ENCODE assay signal across 8 mouse cellular contexts in genomic region chr6:125146148-125146547, GRCm38 (mm10). TPM values are rescaled to one million over a fixed set of nuclear protein-coding genes. Genes with fewer than 3 reads are reported as not detected.
DNase-seq lines count a peak whose midpoint lies in the region; ATAC-seq and TF ChIP-seq lines count a peak whose summit lies in the region.

No protein-coding gene starts in this region.

- peak overlapping the region in 1 of 2 experiments; percentile 92; a peak in 1 of 4 replicates for H3K27ac ChIP-seq in heart, embryonic 14.5 days (replicated peaks in 1 of 2; ENCODE audit: control insufficient read depth in 1 of 2, insufficient read depth in 1 of 2, low read depth in 2 of 2, low read length in 2 of 2)
- no peak overlapping the region for H3K27ac ChIP-seq in ES-Bruce4 (ENCODE audit: insufficient read depth, low read length)
- H3K27ac ChIP-seq in forebrain, embryonic 15.5 days (replicated peaks): no peak overlapping the region
- H3K27ac ChIP-seq in liver, embryonic 16.5 days (ENCODE audit: low read length): no peak overlapping the region

- H3K4me3 ChIP-seq in heart, embryonic 14.5 days (ENCODE audit: control insufficient read depth in 1 of 2, insufficient read depth in 1 of 2, low read depth in 1 of 2, low read length in 2 of 2): peak overlapping the region; percentile 81 to 83
- H3K4me3 ChIP-seq in ES-Bruce4 (ENCODE audit: low read depth, low read length): peak overlapping the region; percentile 16; the same call in 1 of the 2 replicates
- peak overlapping the region; percentile 93 for H3K4me3 ChIP-seq in forebrain, embryonic 15.5 days
- H3K4me3 ChIP-seq in liver, embryonic 16.5 days (ENCODE audit: low read depth, low read length): peak overlapping the region; percentile 85

- TF ChIP-seq POLR2A in ES-Bruce4 (IDR thresholded peaks at IDR 0.05; ENCODE audit: insufficient read depth, low read length): no peak

- H3K9me3 ChIP-seq in heart, embryonic 14.5 days (ENCODE audit: control insufficient read depth, low read length): no peaks in the 10 kb centered on the region
- no peaks in the 10 kb centered on the region for H3K9me3 ChIP-seq in ES-Bruce4 (replicated peaks; ENCODE audit: control insufficient read depth, insufficient read depth, low read length, poor library complexity, severe bottlenecking)
- H3K9me3 ChIP-seq in forebrain, embryonic 15.5 days: no peaks in the 10 kb centered on the region
- H3K9me3 ChIP-seq in liver, embryonic 16.5 days (replicated peaks; ENCODE audit: control insufficient read depth, low read length): no peaks in the 10 kb centered on the region

- peaks cover 37% of the 10 kb centered on the region for H3K36me3 ChIP-seq in heart, embryonic 14.5 days (ENCODE audit: control insufficient read depth, insufficient read depth, low read length)
- peaks cover 18% of the 10 kb centered on the region for H3K36me3 ChIP-seq in ES-Bruce4 (ENCODE audit: control insufficient read depth, insufficient read depth, low read length, poor library complexity, severe bottlenecking)
- peaks cover 16% of the 10 kb centered on the region for H3K36me3 ChIP-seq in forebrain, embryonic 15.5 days
- peaks cover 9% of the 10 kb centered on the region for H3K36me3 ChIP-seq in liver, embryonic 16.5 days (ENCODE audit: control insufficient read depth, insufficient read depth)

- no peak for ATAC-seq in heart, embryonic 14.5 days (ENCODE audit: insufficient number of reproducible peaks, insufficient read depth, low FRiP score, low read depth)
- ATAC-seq in forebrain, embryonic 15.5 days (replicated peaks): no peak
- no peak for ATAC-seq in liver, embryonic 16.5 days (ENCODE audit: low read depth)

- WGBS in heart, embryonic 14.5 days: 40% methylated on average over 7 of the region's 7 CpGs
- WGBS in forebrain, embryonic 15.5 days: 50% methylated on average over 7 of the region's 7 CpGs
- WGBS in liver, embryonic 16.5 days (ENCODE audit: insufficient replicate concordance): 53% methylated on average over 7 of the region's 7 CpGs

- DNase-seq in heart, postnatal 4 days: no peak
- DNase-seq in Muller cell, postnatal 12 days (ENCODE audit: inconsistent ontology term): no peak
- DNase-seq in kidney, postnatal 10 days: no peak
- DNase-seq in spleen, postnatal 36 days (ENCODE audit: low spot score in 2 of 2): no peak

- peak overlapping the region; percentile 87 for H3K4me2 ChIP-seq in heart, embryonic 14.5 days (ENCODE audit: low read length)
- H3K4me2 ChIP-seq in forebrain, embryonic 15.5 days (replicated peaks): peak overlapping the region; percentile 96
- peak overlapping the region; percentile 93 for H3K4me2 ChIP-seq in liver, embryonic 16.5 days (ENCODE audit: low read depth, low read length)

- no peak for TF ChIP-seq EP300 in ES-Bruce4 (IDR thresholded peaks at IDR 0.05; ENCODE audit: insufficient read depth, low read depth, low read length)

- peaks cover 36 to 52% of the 10 kb centered on the region in 2 experiments for H3K4me1 ChIP-seq in heart, embryonic 14.5 days (ENCODE audit: control insufficient read depth in 2 of 2, insufficient read depth in 2 of 2, low read length in 2 of 2)
- peaks cover 3% of the 10 kb centered on the region for H3K4me1 ChIP-seq in ES-Bruce4 (ENCODE audit: control insufficient read depth, insufficient read depth, low read length)
- peaks cover 44% of the 10 kb centered on the region for H3K4me1 ChIP-seq in forebrain, embryonic 15.5 days
- H3K4me1 ChIP-seq in liver, embryonic 16.5 days (ENCODE audit: control insufficient read depth, low read depth, low read length): peaks cover 27% of the 10 kb centered on the region

- no peaks in the 10 kb centered on the region for H3K27me3 ChIP-seq in heart, embryonic 14.5 days (ENCODE audit: control insufficient read depth, insufficient read depth, low read length)
- H3K27me3 ChIP-seq in ES-Bruce4 (ENCODE audit: control insufficient read depth, insufficient read depth, low read length, poor library complexity, severe bottlenecking): no peaks in the 10 kb centered on the region
- no peaks in the 10 kb centered on the region for H3K27me3 ChIP-seq in forebrain, embryonic 15.5 days
- no peaks in the 10 kb centered on the region for H3K27me3 ChIP-seq in liver, embryonic 16.5 days (ENCODE audit: control insufficient read depth, insufficient read depth, low read depth, low read length)

- TF ChIP-seq CTCF in ES-Bruce4 (IDR thresholded peaks at IDR 0.05; ENCODE audit: low read depth, low read length): no peak

- H3K9ac ChIP-seq in heart, embryonic 14.5 days (ENCODE audit: low read length): peak overlapping the region; percentile 89
- H3K9ac ChIP-seq in ES-Bruce4 (ENCODE audit: low read depth, poor library complexity, severe bottlenecking): peak overlapping the region; percentile 39
- H3K9ac ChIP-seq in forebrain, embryonic 15.5 days (replicated peaks): peak overlapping the region; percentile 95
- H3K9ac ChIP-seq in liver, embryonic 16.5 days (ENCODE audit: low read depth, low read length): peak overlapping the region; percentile 88

RNA-seq across cellular contexts. Expression of gene Iffo1, which starts 1.1 kb away (rescaled TPM):
- polyA plus RNA-seq in heart, embryonic 14.5 days (2014; fragmentation: Nextera tagmentation; extraction: Ambion mirVana): 8.7 and 9.7 TPM in 2 replicates
- 10 to 100 TPM; 18.0 to 18.6 TPM for total RNA-seq in heart, postnatal 4 days (2021)
- polyA plus RNA-seq in ES-Bruce4 (2011; ENCODE audit: insufficient read depth, insufficient read length, low read depth, missing spikeins): 8.3 and 9.9 TPM in 2 replicates
- polyA plus RNA-seq in forebrain, embryonic 15.5 days (2015; fragmentation: Nextera tagmentation; extraction: Ambion mirVana): 18.9 and 21.0 TPM in 2 replicates
- polyA plus RNA-seq in liver, embryonic 16.5 days (2015; fragmentation: Nextera tagmentation; extraction: Ambion mirVana): 3.0 and 4.2 TPM in 2 replicates

RNA-seq across cellular contexts. Expression of gene Nop2, which starts 14.4 kb away (rescaled TPM):
- 35.3 and 36.6 TPM in 2 replicates for polyA plus RNA-seq in heart, embryonic 14.5 days (2014; fragmentation: Nextera tagmentation; extraction: Ambion mirVana)
- total RNA-seq in heart, postnatal 4 days (2021): 10 to 100 TPM; 24.4 to 25.3 TPM
- 75.1 and 78.4 TPM in 2 replicates for polyA plus RNA-seq in ES-Bruce4 (2011; ENCODE audit: insufficient read depth, insufficient read length, low read depth, missing spikeins)
- polyA plus RNA-seq in forebrain, embryonic 15.5 days (2015; fragmentation: Nextera tagmentation; extraction: Ambion mirVana): 51.1 and 51.8 TPM in 2 replicates
- polyA plus RNA-seq in liver, embryonic 16.5 days (2015; fragmentation: Nextera tagmentation; extraction: Ambion mirVana): 25.2 and 25.3 TPM in 2 replicates

RNA-seq across cellular contexts. Expression of gene Gapdh, which starts 20.1 kb away (rescaled TPM):
- polyA plus RNA-seq in heart, embryonic 14.5 days (2014; fragmentation: Nextera tagmentation; extraction: Ambion mirVana): 4,765 and 5,242 TPM in 2 replicates
- 1,000 to 10,000 TPM; 3,371 to 3,611 TPM for total RNA-seq in heart, postnatal 4 days (2021)
- polyA plus RNA-seq in ES-Bruce4 (2011; ENCODE audit: insufficient read depth, insufficient read length, low read depth, missing spikeins): 933 and 990 TPM in 2 replicates
- 1,461 and 1,493 TPM in 2 replicates for polyA plus RNA-seq in forebrain, embryonic 15.5 days (2015; fragmentation: Nextera tagmentation; extraction: Ambion mirVana)
- polyA plus RNA-seq in liver, embryonic 16.5 days (2015; fragmentation: Nextera tagmentation; extraction: Ambion mirVana): 1,120 and 1,202 TPM in 2 replicates

RNA-seq across cellular contexts. Expression of gene Ncapd2, which starts 45.4 kb away (rescaled TPM):
- 66.0 and 67.5 TPM in 2 replicates for polyA plus RNA-seq in heart, embryonic 14.5 days (2014; fragmentation: Nextera tagmentation; extraction: Ambion mirVana)
- 100 to 1,000 TPM; 101 to 111 TPM for total RNA-seq in heart, postnatal 4 days (2021)
- 383 and 401 TPM in 2 replicates for polyA plus RNA-seq in ES-Bruce4 (2011; ENCODE audit: insufficient read depth, insufficient read length, low read depth, missing spikeins)
- 98.5 and 99.5 TPM in 2 replicates for polyA plus RNA-seq in forebrain, embryonic 15.5 days (2015; fragmentation: Nextera tagmentation; extraction: Ambion mirVana)
- polyA plus RNA-seq in liver, embryonic 16.5 days (2015; fragmentation: Nextera tagmentation; extraction: Ambion mirVana): 96.1 and 98.1 TPM in 2 replicates

RNA-seq across cellular contexts. Expression of gene Mrpl51, which starts 45.5 kb away (rescaled TPM):
- 261 and 264 TPM in 2 replicates for polyA plus RNA-seq in heart, embryonic 14.5 days (2014; fragmentation: Nextera tagmentation; extraction: Ambion mirVana)
- 100 to 1,000 TPM; 248 to 271 TPM for total RNA-seq in heart, postnatal 4 days (2021)
- 113 TPM in 2 replicates for polyA plus RNA-seq in ES-Bruce4 (2011; ENCODE audit: insufficient read depth, insufficient read length, low read depth, missing spikeins)
- 155 and 158 TPM in 2 replicates for polyA plus RNA-seq in forebrain, embryonic 15.5 days (2015; fragmentation: Nextera tagmentation; extraction: Ambion mirVana)
- 145 and 162 TPM in 2 replicates for polyA plus RNA-seq in liver, embryonic 16.5 days (2015; fragmentation: Nextera tagmentation; extraction: Ambion mirVana)

Comparison
In these comparisons a context has a peak if more than half of its experiments do, and no peak if none do; other contexts are left out.
1. H3K4me3 ChIP-seq: peak in every context shown above with its lines; median percentile 93 in forebrain, embryonic 15.5 days; 85 in liver, embryonic 16.5 days; 82 in heart, embryonic 14.5 days; 16 in ES-Bruce4.
2. H3K9ac ChIP-seq: peak in every context shown above with its lines; median percentile 95 in forebrain, embryonic 15.5 days; 89 in heart, embryonic 14.5 days; 88 in liver, embryonic 16.5 days; 39 in ES-Bruce4.